Mouse (Mus musculus) thymus, postnatal 0 days (tissue): ENCODE data around the gene Mroh3. TPM values are rescaled to one million over a fixed set of nuclear protein-coding genes. Genes with fewer than 3 reads are reported as not detected.

Experiments used
- DNase-seq: peaks from one replicate; pipeline ENCODE4 v3.0.0-alpha.2; 2015; ENCODE audit warnings: low spot score
- polyA plus RNA-seq: library from polyadenylated mRNA; unstranded; fragments of >200 nt; fragmentation: Nextera tagmentation; extraction: Ambion mirVana; gene quantifications from 2 replicates; pipeline ENCODE4 v1.2.1, GENCODE M21; 2015

The Mroh3 gene
- polyA plus RNA-seq, result 0.05 and 0.46 TPM in 2 replicates

- DNase-seq, result peak; percentile 70
These were observed at the start of gene Mroh3 for GRCm38 (mm10) chr1:136212803-136213202. Gene Mroh3, minus strand, starts transcription at chr1:136212828.

- DNase-seq, result no peak
These were observed 48.1 kb upstream of the Mroh3 start, which contains the start of gene Gpr25 for GRCm38 (mm10) chr1:136260635-136261238. Gene Gpr25, minus strand, starts transcription at chr1:136260873.

- peak; percentile 56 for DNase-seq
These were observed 47.4 kb upstream of the Mroh3 start for GRCm38 (mm10) chr1:136259893-136260634.

GRCm38 (mm10) chr1:136259543-136259892 is 46.9 kb upstream of the Mroh3 start:
- DNase-seq, result no peak

GRCm38 (mm10) chr1:136258495-136258894 is 45.9 kb upstream of the Mroh3 start:
- peak; percentile 72 for DNase-seq

- DNase-seq, result peak; percentile 69
These were observed 43.0 kb upstream of the Mroh3 start for GRCm38 (mm10) chr1:136255657-136256056.

- DNase-seq, result no peak
These were observed 42.5 kb upstream of the Mroh3 start for GRCm38 (mm10) chr1:136255174-136255573.

- DNase-seq, result no peak
These were observed 42.0 kb upstream of the Mroh3 start for GRCm38 (mm10) chr1:136254503-136255065.

- peak; percentile 80 for DNase-seq
These were observed 40.8 kb upstream of the Mroh3 start for GRCm38 (mm10) chr1:136253472-136253871.

- no peak for DNase-seq
These were observed 37.0 kb upstream of the Mroh3 start for GRCm38 (mm10) chr1:136249662-136250061.

- no peak for DNase-seq
These were observed 34.8 kb upstream of the Mroh3 start for GRCm38 (mm10) chr1:136247393-136247792.

- DNase-seq, result no peak
These were observed 31.8 kb upstream of the Mroh3 start for GRCm38 (mm10) chr1:136244469-136244868.

GRCm38 (mm10) chr1:136241801-136242200 is 29.2 kb upstream of the Mroh3 start:
- no peak for DNase-seq

- no peak for DNase-seq
These were observed 25.9 kb upstream of the Mroh3 start for GRCm38 (mm10) chr1:136238495-136238894.

GRCm38 (mm10) chr1:136234595-136235092 is 22.0 kb upstream of the Mroh3 start:
- no peak for DNase-seq

GRCm38 (mm10) chr1:136233892-136234594 is 21.4 kb upstream of the Mroh3 start, which contains the start of gene Inava:
Gene Inava, minus strand, starts transcription at chr1:136234264.
- DNase-seq, result peak; percentile 62

- DNase-seq, result no peak
These were observed 20.6 kb upstream of the Mroh3 start for GRCm38 (mm10) chr1:136232986-136233790.

GRCm38 (mm10) chr1:136232285-136232926 is 19.8 kb upstream of the Mroh3 start:
- DNase-seq, result peak; percentile 62

GRCm38 (mm10) chr1:136231596-136231995 is 19.0 kb upstream of the Mroh3 start:
- DNase-seq, result no peak

- DNase-seq, result peak; percentile 10
These were observed 17.6 kb upstream of the Mroh3 start for GRCm38 (mm10) chr1:136230201-136230600.
